Mouse (Mus musculus) C2C12 (cell line): ENCODE results near the gene Klhl1.

Experiments
- CTCF ChIP-seq: IDR thresholded peaks from one replicate; pipeline ENCODE4 v1.5.1; 2011; ENCODE audit not compliant: control insufficient read depth, insufficient read depth, insufficient read length
- USF1 ChIP-seq: IDR thresholded peaks from one replicate; pipeline ENCODE4 v1.6.1; 2011; ENCODE audit warnings: low read depth, mild to moderate bottlenecking, control low read depth, moderate library complexity

- TF ChIP-seq CTCF (no peak), USF1 (no peak)
Measured at GRCm38 (mm10) chr14:96362727-96363126, 156.2 kb downstream of the Klhl1 start.
